Mouse (Mus musculus): ENCODE results near the gene Myo3a. TPM values are rescaled to one million over a fixed set of nuclear protein-coding genes. Genes with fewer than 3 reads are reported as not detected.

Myo3a gene
- polyA plus RNA-seq (2015; fragmentation: Nextera tagmentation; extraction: Ambion mirVana), result not detected in 2 replicates

GRCm38 (mm10) chr2:22227308-22227707, at the start of gene Myo3a:
Myo3a (plus strand) TSS chr2:22227503.

DNA sequence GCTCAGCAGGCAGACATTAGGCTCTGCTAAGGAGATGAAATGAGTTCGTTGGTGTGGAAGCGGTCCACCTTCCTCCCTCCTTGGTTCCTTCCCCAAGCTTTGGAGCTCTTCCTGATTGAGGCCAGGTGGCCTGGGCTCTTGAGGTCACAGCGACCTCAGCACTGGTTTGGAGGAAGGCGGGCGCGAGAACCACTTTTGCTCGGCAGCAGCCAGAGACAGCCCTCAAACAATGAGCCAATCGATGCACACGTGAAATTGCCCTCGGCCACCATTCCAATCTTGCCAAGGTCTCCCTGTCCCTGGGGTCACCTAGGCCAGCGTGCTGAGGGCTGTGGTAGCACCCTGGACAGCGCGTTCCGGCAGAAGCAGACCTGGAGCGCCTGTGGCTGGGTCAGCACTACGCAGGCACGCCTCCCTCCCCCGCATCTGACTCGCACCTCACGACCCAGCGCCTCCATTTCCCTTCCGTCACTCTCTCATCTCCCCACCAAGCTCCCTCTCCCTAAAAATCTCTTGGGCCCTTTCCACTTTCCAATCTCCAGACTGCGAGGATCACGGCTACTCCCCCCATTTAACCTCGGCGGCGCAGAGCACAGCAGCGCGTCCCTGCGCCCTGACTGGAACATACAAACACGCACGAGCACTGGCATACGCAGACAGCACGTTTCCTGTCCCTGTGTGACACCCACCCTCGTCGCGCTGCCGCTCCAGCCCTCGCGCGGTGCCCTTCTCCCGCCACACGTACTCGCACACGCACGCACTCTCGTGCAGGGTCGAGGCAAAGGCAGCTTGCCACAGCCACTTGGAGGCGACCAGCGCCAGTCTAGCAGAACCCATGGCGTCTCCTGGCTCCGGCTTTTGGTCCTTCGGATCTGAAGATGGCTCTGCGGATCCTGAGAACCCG, 394.8 kb downstream of the Myo3a start, which contains the start of gene Gad2:
Gad2 (plus strand) TSS at position 378 of the 904 bp plus-strand sequence.

Small RNA genes lying within 50 kb of the gene (microRNA-seq; reads per million reads assigned to microRNA genes)
- gene Gm23636 (0 reads per million in 2 experiments), gene Mir3967 (0 reads per million in 2 experiments)

Measured in skeletal muscle tissue, postnatal 0 days (tissue).